Mouse (Mus musculus) kidney, postnatal 0 days (tissue): ENCODE results near the gene Mre11a. TPM values are rescaled to one million over a fixed set of nuclear protein-coding genes. Genes with fewer than 3 reads are reported as not detected.

ENCODE experiments used
- ATAC-seq: fragments of 200-750 bp; cut with Nextera tagmentation; replicated peaks from 2 replicates; pipeline ENCODE4 v1.8.0; 2017; ENCODE audit warnings: low read depth, moderate number of reproducible peaks, moderate TSS enrichment, moderate library complexity; ENCODE audit not compliant: low FRiP score
- DNase-seq: peaks from one replicate; pipeline ENCODE4 v3.0.0-alpha.2; 2016; ENCODE audit warnings: low spot score
- H3K27ac ChIP-seq: fragments of 300-500 bp; sonication (generic); 2 replicates; pipeline ENCODE4 v1.5.1; 2014; ENCODE audit warnings: mild to moderate bottlenecking
- H3K27me3 ChIP-seq: fragments of 300-500 bp; sonication (generic); 2 replicates; pipeline ENCODE4 v1.6.1; 2014; ENCODE audit warnings: low read length, mixed read lengths; ENCODE audit not compliant: insufficient read depth
- H3K36me3 ChIP-seq: fragments of 300-500 bp; sonication (generic); 2 replicates; pipeline ENCODE4 v1.6.1; 2014; ENCODE audit warnings: low read length, mixed read lengths; ENCODE audit not compliant: insufficient read depth
- H3K4me1 ChIP-seq: fragments of 300-500 bp; sonication (generic); replicated peaks from 2 replicates; pipeline ENCODE4 v1.6.1; 2014; ENCODE audit warnings: antibody characterized with exemption, low read length, mixed read lengths; ENCODE audit not compliant: insufficient read depth
- H3K4me2 ChIP-seq: fragments of 300-500 bp; sonication (generic); 2 replicates; pipeline ENCODE4 v1.6.1; 2014; ENCODE audit warnings: mild to moderate bottlenecking, low read length, moderate library complexity, mixed read lengths
- H3K4me3 ChIP-seq: fragments of 300-500 bp; sonication (generic); replicated peaks from 2 replicates; pipeline ENCODE4 v1.5.1; 2014; ENCODE audit warnings: low read depth, low read length
- H3K9ac ChIP-seq: fragments of 300-500 bp; sonication (generic); 2 replicates; pipeline ENCODE4 v1.6.1; 2014; ENCODE audit warnings: low read depth, low read length
- H3K9me3 ChIP-seq: fragments of 300-500 bp; sonication (generic); replicated peaks from 2 replicates; pipeline ENCODE4 v1.6.1; 2016; ENCODE audit warnings: low read length, inconsistent platforms, mixed read lengths
- CTCF ChIP-seq: IDR thresholded peaks from 2 replicates; pipeline ENCODE4 v1.5.1; 2016; ENCODE audit warnings: antibody characterized with exemption, low read depth, mild to moderate bottlenecking, moderate library complexity
- WGBS: fragments of 180-500 bp; shearing (Covaris S2); extraction: QIAGEN DNeasy Blood & Tissue Kit; methylation state at CpG from one replicate; pipeline ENCODE4 v1.1.7; 2014; 5-methylcytosine and 5-hydroxymethylcytosine counted together
- polyA plus RNA-seq: library from polyadenylated mRNA; unstranded; fragments of >200 nt; fragmentation: Nextera tagmentation; extraction: Ambion mirVana; gene quantifications from 2 replicates; pipeline ENCODE4 v1.2.1, GENCODE M21; 2015

Gene Mre11a
- polyA plus RNA-seq, 1 experiment from 2014 or later = 14.4 TPM

DNA sequence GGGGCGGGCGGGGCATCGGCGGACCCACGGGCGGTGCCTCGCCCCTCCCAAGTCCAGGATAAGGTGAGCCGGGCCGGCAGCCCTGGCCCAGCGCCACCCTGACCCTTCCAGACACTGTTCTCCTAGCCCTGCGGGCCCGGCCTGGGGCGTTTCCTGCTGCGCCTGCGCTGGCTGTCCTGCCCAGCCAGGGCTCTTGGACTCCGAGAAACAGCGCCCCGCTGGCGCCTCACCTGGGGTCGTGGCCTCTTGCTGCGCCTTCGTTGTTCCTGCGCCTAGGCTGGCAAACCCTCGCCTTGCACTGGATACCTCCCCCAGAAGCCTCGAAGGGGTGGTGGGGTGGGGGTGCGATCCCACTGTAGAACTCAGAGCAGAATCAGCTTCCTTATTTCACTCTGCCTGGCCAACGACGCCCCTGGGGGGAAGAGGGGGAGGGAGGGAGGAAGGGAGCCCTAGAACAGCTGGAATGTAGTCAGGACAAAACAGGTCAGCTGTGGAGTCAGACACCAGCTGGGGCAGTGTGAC lies 32.4 kb upstream of the Mre11a start, which contains the start of gene Fut4:
TSS of gene Fut4 (minus strand) at position 393 of the 522 bp plus-strand sequence.
- H3K27me3 ChIP-seq = no peaks in the 10 kb centered on the region
- H3K9me3 ChIP-seq = no peaks in the 10 kb centered on the region
- H3K4me2 ChIP-seq = peak within 1 kb of the TSS; percentile 95
- TF ChIP-seq CTCF = 0 out of 2 replicates have a peak, but pooled peaks have one; percentile 8
- ATAC-seq (peak; percentile 86), DNase-seq (peak; percentile 54)
- peak within 1 kb of the TSS; percentile 56 for H3K9ac ChIP-seq
- H3K27ac ChIP-seq = peak within 1 kb of the TSS; percentile 36; the same call in 1 of the 2 replicates
- H3K4me3 ChIP-seq = peak within 1 kb of the TSS; percentile 49
- no peaks in the 10 kb centered on the region for H3K36me3 ChIP-seq
- H3K4me1 ChIP-seq = peaks cover 11% of the 10 kb centered on the region
- under 1% methylated on average over 28 of the region's 28 CpGs for WGBS

DNA sequence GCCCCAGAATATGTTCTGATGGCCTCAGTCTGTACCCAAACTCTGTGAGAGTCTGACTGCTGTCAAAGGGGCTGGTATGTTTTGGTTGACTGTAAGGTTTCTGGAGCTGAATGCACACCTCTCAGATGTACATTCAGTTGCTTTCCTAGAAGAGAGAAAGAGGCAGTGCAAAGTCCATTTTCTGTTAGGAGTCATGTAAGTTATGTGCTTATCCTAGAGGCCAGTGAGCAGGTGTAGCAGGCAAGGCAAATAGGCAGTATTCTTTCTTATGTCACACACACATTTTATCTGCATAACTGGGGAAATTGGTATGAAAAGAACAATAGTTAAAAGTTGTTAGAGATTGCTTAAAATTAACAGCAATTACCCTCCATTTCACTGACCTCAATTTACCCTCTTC lies 30.5 kb upstream of the Mre11a start:
- H3K27me3 ChIP-seq = no peaks in the 10 kb centered on the region
- no peaks in the 10 kb centered on the region for H3K36me3 ChIP-seq
- no peak overlapping the region for H3K9ac ChIP-seq
- no peak overlapping the region for H3K27ac ChIP-seq
- peaks cover 11% of the 10 kb centered on the region for H3K4me1 ChIP-seq
- DNase-seq (no peak), ATAC-seq (no peak)
- no peak for TF ChIP-seq CTCF
- no peak overlapping the region for H3K4me2 ChIP-seq
- no peaks in the 10 kb centered on the region for H3K9me3 ChIP-seq
- no peak overlapping the region for H3K4me3 ChIP-seq

DNA sequence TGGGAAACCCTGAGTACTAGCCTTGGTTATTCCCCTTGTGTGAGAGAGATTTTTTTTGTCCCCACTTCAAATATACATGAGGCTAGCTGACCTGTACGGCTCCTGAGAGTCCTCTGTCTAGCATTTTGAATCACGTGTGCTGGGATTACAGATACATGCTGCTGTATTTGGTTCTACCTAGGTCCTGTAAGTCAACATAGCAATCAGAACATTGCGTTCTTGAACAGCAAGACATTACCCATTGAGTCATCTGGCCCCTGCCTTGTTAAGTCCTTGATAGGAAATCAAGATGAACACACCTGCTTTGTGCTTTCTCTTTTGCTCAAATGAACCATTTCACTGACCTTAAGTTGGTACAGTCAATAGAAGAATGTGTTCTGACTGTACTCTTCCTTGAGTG lies 30.0 kb upstream of the Mre11a start:
- no peak for TF ChIP-seq CTCF
- H3K9me3 ChIP-seq = no peaks in the 10 kb centered on the region
- H3K4me1 ChIP-seq = peaks cover 11% of the 10 kb centered on the region
- no peak overlapping the region for H3K27ac ChIP-seq
- ATAC-seq (no peak), DNase-seq (no peak)
- H3K4me3 ChIP-seq = no peak overlapping the region
- no peak overlapping the region for H3K4me2 ChIP-seq
- WGBS = 88% methylated on average over 3 of the region's 3 CpGs
- H3K27me3 ChIP-seq = no peaks in the 10 kb centered on the region
- no peaks in the 10 kb centered on the region for H3K36me3 ChIP-seq
- no peak overlapping the region for H3K9ac ChIP-seq

DNA sequence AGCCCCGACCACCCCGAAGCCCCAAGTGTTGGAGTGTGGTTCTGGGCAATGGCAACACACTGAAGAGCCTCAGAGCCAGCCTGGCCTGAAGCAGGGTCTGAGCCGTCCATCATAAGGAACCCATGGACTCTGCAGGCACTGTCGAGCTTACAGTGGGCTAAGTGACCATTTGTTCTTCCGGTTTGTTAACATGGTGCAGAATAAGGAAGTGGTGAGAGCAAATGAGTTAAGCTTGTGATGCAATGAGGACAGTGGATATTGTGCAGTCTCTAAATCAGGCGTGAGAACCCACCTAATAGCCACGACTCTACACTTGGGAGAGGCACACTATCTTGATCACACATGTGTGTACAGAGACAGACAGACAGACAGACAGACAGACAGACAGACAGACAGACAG lies 25.9 kb upstream of the Mre11a start:
- no peaks in the 10 kb centered on the region for H3K27me3 ChIP-seq
- no peak overlapping the region for H3K27ac ChIP-seq
- DNase-seq = no peak
- no peaks in the 10 kb centered on the region for H3K4me1 ChIP-seq
- no peak; the same call in 1 of the 2 replicates for ATAC-seq
- no peaks in the 10 kb centered on the region for H3K9me3 ChIP-seq
- no peak overlapping the region for H3K4me2 ChIP-seq
- H3K9ac ChIP-seq = no peak overlapping the region
- TF ChIP-seq CTCF = no peak
- WGBS = 70% methylated on average over 7 of the region's 7 CpGs
- H3K36me3 ChIP-seq = no peaks in the 10 kb centered on the region
- no peak overlapping the region for H3K4me3 ChIP-seq

DNA sequence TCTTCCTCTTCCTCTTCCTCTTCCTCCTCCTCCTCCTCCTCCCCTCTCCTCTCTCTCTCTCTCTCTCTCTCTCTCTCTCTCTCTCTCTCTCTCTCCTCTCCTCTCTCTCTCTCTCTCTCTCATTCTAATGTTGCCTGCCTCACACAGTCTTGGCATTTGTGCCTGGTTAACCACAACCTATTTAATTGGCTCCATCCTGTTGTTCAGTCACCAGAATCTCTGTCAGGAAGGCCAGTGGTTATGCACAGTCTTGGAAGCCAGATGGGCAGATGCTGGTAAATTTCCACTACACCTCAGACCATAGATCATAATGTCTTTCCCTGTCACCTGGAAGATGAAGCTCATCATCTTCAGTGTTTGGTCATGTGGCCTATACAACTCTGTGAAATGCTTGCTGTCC lies 25.2 kb upstream of the Mre11a start:
- Histone ChIP-seq H3K36me3 (no peaks in the 10 kb centered on the region), H3K9ac (no peak overlapping the region), H3K27me3 (no peaks in the 10 kb centered on the region), H3K9me3 (no peaks in the 10 kb centered on the region), H3K4me3 (no peak overlapping the region), H3K4me1 (no peaks in the 10 kb centered on the region), H3K4me2 (no peak overlapping the region), H3K27ac (no peak overlapping the region)
- DNase-seq (no peak), ATAC-seq (no peak)
- no peak for TF ChIP-seq CTCF

DNA sequence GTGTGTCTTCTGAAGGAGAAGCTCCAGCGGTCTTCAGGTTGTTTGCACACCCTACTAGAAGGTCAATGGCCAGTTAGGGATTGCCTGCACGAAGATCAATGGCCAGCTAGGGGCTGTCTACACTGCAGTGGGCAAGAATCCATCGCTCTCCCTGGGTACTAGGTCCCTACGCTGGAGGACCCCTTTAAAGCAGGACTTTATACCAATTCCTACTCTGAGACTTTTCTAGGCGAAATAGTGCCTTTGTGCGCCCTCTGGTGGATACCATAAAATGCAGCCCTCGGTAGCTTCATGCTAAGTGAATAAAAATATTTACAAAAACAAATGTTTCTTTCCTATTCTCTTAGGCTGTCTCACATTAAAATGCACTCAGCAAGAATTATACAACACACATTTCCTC lies 19.7 kb upstream of the Mre11a start:
- Histone ChIP-seq H3K4me3 (no peak overlapping the region), H3K36me3 (no peaks in the 10 kb centered on the region), H3K27me3 (no peaks in the 10 kb centered on the region), H3K9ac (no peak overlapping the region), H3K4me2 (no peak overlapping the region), H3K9me3 (no peaks in the 10 kb centered on the region), H3K4me1 (no peaks in the 10 kb centered on the region), H3K27ac (no peak overlapping the region)
- ATAC-seq (no peak), DNase-seq (peak; percentile 69)
- 20% methylated on average over 7 of the region's 7 CpGs for WGBS
- TF ChIP-seq CTCF = peak; percentile 85

DNA sequence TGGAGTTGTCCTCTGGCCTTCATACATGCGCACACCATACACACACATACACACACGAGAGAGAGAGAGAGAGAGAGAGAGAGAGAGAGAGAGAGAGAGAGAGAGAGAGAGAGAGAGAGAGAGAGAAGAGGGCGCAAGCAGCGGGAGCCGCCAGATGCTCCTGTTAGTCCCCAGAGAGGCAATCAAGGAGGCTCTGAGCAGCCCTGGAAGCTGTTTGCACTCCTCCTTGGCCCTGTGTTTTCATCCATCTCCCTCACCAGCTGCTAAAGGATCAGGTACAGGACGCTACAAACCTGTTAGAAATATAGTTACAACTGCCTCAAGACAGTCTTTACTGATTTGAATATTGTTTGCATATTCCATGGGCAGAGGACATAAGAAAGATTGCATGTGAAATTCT lies 14.6 kb upstream of the Mre11a start:
- no peaks in the 10 kb centered on the region for H3K9me3 ChIP-seq
- H3K4me1 ChIP-seq = peaks cover 5% of the 10 kb centered on the region; the same call in 1 of the 2 replicates
- H3K27me3 ChIP-seq = no peaks in the 10 kb centered on the region
- DNase-seq (no peak), ATAC-seq (no peak)
- WGBS = 57% methylated on average over 6 of the region's 6 CpGs
- no peak overlapping the region for H3K27ac ChIP-seq
- no peaks in the 10 kb centered on the region for H3K36me3 ChIP-seq
- no peak for TF ChIP-seq CTCF
- no peak overlapping the region for H3K9ac ChIP-seq
- no peak overlapping the region for H3K4me3 ChIP-seq
- no peak overlapping the region for H3K4me2 ChIP-seq
